Mouse (Mus musculus) CH12.LX (cell line): Measurements from ENCODE around the gene Gm13283. TPM values are rescaled to one million over a fixed set of nuclear protein-coding genes. Genes with fewer than 3 reads are reported as not detected.
"Not testable (repeated sequence)": the region's sequence is repeated elsewhere in the genome, so short reads cannot be mapped to it uniquely, and the experiment has no call there.

Experiments
- DNase-seq: peaks from one replicate; pipeline ENCODE4 v3.0.0-alpha.2; 2013; ENCODE audit errors: extremely low read depth
- H3K27ac ChIP-seq: 2 replicates; pipeline ENCODE4 v1.5.1; 2012; ENCODE audit warnings: low read depth, mild to moderate bottlenecking, control low read depth, moderate library complexity; ENCODE audit not compliant: insufficient read depth
- H3K27me3 ChIP-seq: replicated peaks from 2 replicates; pipeline ENCODE3; 2012; ENCODE audit warnings: inconsistent platforms
- H3K36me3 ChIP-seq, 2 experiments: replicated peaks in 1 of 2; 2 replicates each; pipeline versions ENCODE3 to v1.6.1; 2012; ENCODE audit warnings: inconsistent platforms in 1 of 2, low read length in 1 of 2, mild to moderate bottlenecking in 1 of 2, mixed read lengths in 1 of 2, moderate library complexity in 1 of 2; ENCODE audit not compliant: control insufficient read depth in 1 of 2, insufficient read depth in 1 of 2
- H3K4me1 ChIP-seq, 2 experiments: 2 replicates each; pipeline ENCODE4 v1.6.1; 2012; ENCODE audit warnings: inconsistent platforms in 1 of 2, moderate library complexity in 1 of 2; ENCODE audit not compliant: insufficient read depth in 2 of 2, control insufficient read depth in 1 of 2
- H3K4me2 ChIP-seq: 2 replicates; pipeline ENCODE4 v1.6.1; 2012; ENCODE audit warnings: low read depth, mild to moderate bottlenecking, control low read depth; ENCODE audit not compliant: poor library complexity, insufficient read depth, severe bottlenecking
- H3K4me3 ChIP-seq, 3 experiments: fragments of 150-350 bp in 1 of 3; sonication (generic) in 1 of 3; replicated peaks in 1 of 3; 2 replicates each; pipeline versions ENCODE3 to v1.5.1; 2011 to 2012; ENCODE audit warnings: low read depth in 2 of 3, low read length in 2 of 3, mild to moderate bottlenecking in 2 of 3, moderate library complexity in 2 of 3, control low read depth in 1 of 3, improper control_type of control experiment in 1 of 3, inconsistent platforms in 1 of 3, mixed read lengths in 1 of 3; ENCODE audit not compliant: poor library complexity in 1 of 3
- H3K79me2 ChIP-seq: replicated peaks from 2 replicates; pipeline ENCODE4 v1.6.1; 2012; ENCODE audit warnings: mild to moderate bottlenecking, moderate library complexity; ENCODE audit not compliant: control insufficient read depth, poor library complexity, insufficient read depth, severe bottlenecking; ENCODE audit errors: extremely low read depth
- H3K9ac ChIP-seq: 2 replicates; pipeline ENCODE4 v1.6.1; 2012; ENCODE audit warnings: low read depth, mild to moderate bottlenecking, control low read depth, moderate library complexity; ENCODE audit not compliant: insufficient read depth
- H3K9me3 ChIP-seq: replicated peaks from 2 replicates; pipeline ENCODE3; 2012; ENCODE audit warnings: low read length, inconsistent platforms, mixed read lengths
- CTCF ChIP-seq, 2 experiments: IDR thresholded peaks in 1 of 2; conservative IDR thresholded peaks in 1 of 2; 2 replicates each; pipeline ENCODE4 v1.5.1; 2011 to 2012; ENCODE audit warnings: low read depth in 2 of 2, low read length in 2 of 2, improper control_type of control experiment in 1 of 2, inconsistent platforms in 1 of 2, mild to moderate bottlenecking in 1 of 2, moderate library complexity in 1 of 2
- NRF1 ChIP-seq: IDR thresholded peaks from 2 replicates; pipeline ENCODE4 v1.6.1; 2014; ENCODE audit warnings: low read depth, mild to moderate bottlenecking, inconsistent platforms, low read length, improper control_type of control experiment, moderate library complexity
- UBTF ChIP-seq: IDR thresholded peaks from 2 replicates; pipeline ENCODE4 v1.6.1; 2012; ENCODE audit warnings: low read depth, mild to moderate bottlenecking, inconsistent platforms, low read length, improper control_type of control experiment, moderate library complexity
- dilution Hi-C: fragments of 300-500 bp; cut with MboI; formaldehyde crosslinking; loops from 2 replicates; pipeline ENCODE4 v1.14.3; 2020; ENCODE audit warnings: low sequenced_read_pairs; ENCODE audit not compliant: extremely low pct_unique_long_range_greater_than_20kb, extremely low pct_ligation_motif_present
- in situ Hi-C: fragments of 300-500 bp; cut with MboI; formaldehyde crosslinking; loops from 3 replicates; pipeline ENCODE4 v1.14.3; 2019; ENCODE audit warnings: low sequenced_read_pairs, low pct_ligation_motif_present, low pct_unique_long_range_greater_than_20kb, mixed read lengths
- polyA plus RNA-seq: library from polyadenylated mRNA; unstranded; fragments of >175 nt; gene quantifications from 2 replicates; pipeline ENCODE4 v1.2.1, GENCODE M21; 2012; ENCODE audit warnings: low read depth; ENCODE audit not compliant: insufficient read length
- total RNA-seq, 2 experiments: library from RNA; depleted of rRNA; stranded (reverse); fragments of 300-350 nt in 1 of 2; fragments of >200 nt in 1 of 2; gene quantifications; 2 replicates each; pipeline ENCODE4 v1.2.3; 2012 to 2014

Gene Gm13283
- total and polyA plus RNA-seq, 3 experiments, result not detected

- dilution Hi-C loops, H3K4me1 ChIP-seq, H3K9me3 ChIP-seq, H3K36me3 ChIP-seq, in situ Hi-C loops, H3K27me3 ChIP-seq, H3K79me2 ChIP-seq, H3K27ac ChIP-seq: not testable (repeated sequence)
- Histone ChIP-seq H3K4me3 (peak overlapping the region in 1 of 3 experiments; percentile 63), H3K9ac (peak overlapping the region; percentile 60; the same call in 1 of the 2 replicates), H3K4me2 (peak overlapping the region; percentile 56; the same call in 1 of the 2 replicates)
- peak in 1 of 2 experiments; percentile 42; a peak in 2 of 4 replicates for TF ChIP-seq CTCF (conservative IDR thresholded peaks at IDR 0.05 in 1 of 2, IDR thresholded peaks at IDR 0.05 in 1 of 2; ENCODE audit: low read depth in 2 of 2, low read length in 2 of 2)
- 0 out of 2 replicates have a peak, but pooled peaks have one; percentile 42 for TF ChIP-seq UBTF
- peak; percentile 56 for DNase-seq
Observed at GRCm38 (mm10) chr4:88760431-88760830, 512 bp downstream of the Gm13283 start.

GRCm38 (mm10) chr4:88761776-88762175 lies 1.9 kb downstream of the Gm13283 start:
- H3K27ac ChIP-seq, DNase-seq, dilution Hi-C loops: not testable (repeated sequence)

GRCm38 (mm10) chr4:88762341-88762740 lies 2.4 kb downstream of the Gm13283 start:
- H3K4me3 ChIP-seq, H3K9me3 ChIP-seq, H3K79me2 ChIP-seq, H3K27ac ChIP-seq, H3K9ac ChIP-seq, dilution Hi-C loops, H3K27me3 ChIP-seq, in situ Hi-C loops, DNase-seq, H3K36me3 ChIP-seq, H3K4me1 ChIP-seq: not testable (repeated sequence)
- peak overlapping the region; percentile 85; the same call in 1 of the 2 replicates for H3K4me2 ChIP-seq

More at GRCm38 (mm10) chr4:88761776-88762175, 1.9 kb downstream of the Gm13283 start:
- H3K27me3 ChIP-seq, in situ Hi-C loops, H3K4me1 ChIP-seq, H3K36me3 ChIP-seq, H3K9ac ChIP-seq, H3K4me3 ChIP-seq, H3K4me2 ChIP-seq, H3K79me2 ChIP-seq, H3K9me3 ChIP-seq: not testable (repeated sequence)

GRCm38 (mm10) chr4:88763384-88764018 lies 3.6 kb downstream of the Gm13283 start:
- DNase-seq, result peak; percentile 37
- in situ Hi-C loops, H3K9me3 ChIP-seq, H3K27ac ChIP-seq, H3K9ac ChIP-seq: not testable (repeated sequence)
- Histone ChIP-seq H3K4me2 (0 out of 2 replicates have a peak overlapping the region, but pooled peaks have one; percentile 0), H3K4me3 (peak overlapping the region in 1 of 3 experiments; percentile 58)
- TF ChIP-seq CTCF (conservative IDR thresholded peaks at IDR 0.05 in 1 of 2, IDR thresholded peaks at IDR 0.05 in 1 of 2; ENCODE audit: low read depth in 2 of 2, low read length in 2 of 2) (peak in 1 of 2 experiments; percentile 37; a peak in 2 of 4 replicates), NRF1 (peak; percentile 17; the same call in 1 of the 2 replicates)
- TF ChIP-seq, all 38 proteins: peak for 2; not testable (repeated sequence) for 36
- H3K27me3 ChIP-seq, dilution Hi-C loops, H3K79me2 ChIP-seq, H3K4me1 ChIP-seq, H3K36me3 ChIP-seq: not testable (repeated sequence)

- H3K79me2 ChIP-seq, H3K4me1 ChIP-seq, H3K9me3 ChIP-seq, H3K27ac ChIP-seq, dilution Hi-C loops, H3K9ac ChIP-seq, H3K27me3 ChIP-seq, H3K36me3 ChIP-seq, in situ Hi-C loops, H3K4me3 ChIP-seq, DNase-seq: not testable (repeated sequence)
- 0 out of 2 replicates have a peak within 1 kb of the TSS, but pooled peaks have one; percentile 24 for H3K4me2 ChIP-seq
Observed at GRCm38 (mm10) chr4:88773534-88773933, 13.6 kb downstream of the Gm13283 start, which contains the start of gene Gm13290. TSS of gene Gm13290 (plus strand) at chr4:88773834.

- H3K9me3 ChIP-seq, H3K4me2 ChIP-seq, in situ Hi-C loops, DNase-seq, H3K79me2 ChIP-seq, H3K4me1 ChIP-seq, H3K27me3 ChIP-seq, H3K36me3 ChIP-seq, H3K27ac ChIP-seq, H3K9ac ChIP-seq, dilution Hi-C loops, H3K4me3 ChIP-seq: not testable (repeated sequence)
Observed at GRCm38 (mm10) chr4:88776622-88777021, 16.7 kb downstream of the Gm13283 start, which contains the start of gene Gm13289. TSS of gene Gm13289 (plus strand) at chr4:88776922.
